Mouse (Mus musculus): ENCODE measurements around the gene 4921507P07Rik.
"Not testable (repeated sequence)": the region's sequence is repeated elsewhere in the genome, so short reads cannot be mapped to it uniquely, and the experiment has no call there.

4921507P07Rik gene

DNA sequence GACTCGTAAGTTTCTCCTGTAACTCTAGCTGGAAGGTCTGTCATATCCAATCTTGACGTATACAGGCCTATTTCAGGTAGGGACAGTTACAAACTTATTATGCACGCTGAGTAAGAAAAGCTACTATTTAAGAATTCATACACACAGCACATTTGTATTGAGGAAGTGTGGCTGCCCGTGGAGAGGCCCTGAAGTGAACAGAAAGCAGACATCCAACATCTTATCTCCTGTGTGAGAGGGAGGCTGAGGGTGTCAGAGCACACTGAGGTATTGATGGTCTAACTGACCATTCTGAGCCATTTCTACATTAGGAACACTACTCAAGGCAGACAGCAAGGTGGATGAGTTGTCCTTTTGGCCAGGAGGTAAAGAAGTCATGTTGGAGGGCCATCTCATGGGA is 37.6 kb downstream of the 4921507P07Rik start:
- no peak for DNase-seq (ENCODE audit: low spot score in 2 of 2)

GRCm38 (mm10) chr6:50557566-50557965 is 38.9 kb downstream of the 4921507P07Rik start:
- no peak for DNase-seq (ENCODE audit: low spot score in 2 of 2)

- not testable (repeated sequence) for DNase-seq (ENCODE audit: low spot score in 2 of 2)
These were observed 42.2 kb downstream of the 4921507P07Rik start for GRCm38 (mm10) chr6:50554223-50554622.

DNA sequence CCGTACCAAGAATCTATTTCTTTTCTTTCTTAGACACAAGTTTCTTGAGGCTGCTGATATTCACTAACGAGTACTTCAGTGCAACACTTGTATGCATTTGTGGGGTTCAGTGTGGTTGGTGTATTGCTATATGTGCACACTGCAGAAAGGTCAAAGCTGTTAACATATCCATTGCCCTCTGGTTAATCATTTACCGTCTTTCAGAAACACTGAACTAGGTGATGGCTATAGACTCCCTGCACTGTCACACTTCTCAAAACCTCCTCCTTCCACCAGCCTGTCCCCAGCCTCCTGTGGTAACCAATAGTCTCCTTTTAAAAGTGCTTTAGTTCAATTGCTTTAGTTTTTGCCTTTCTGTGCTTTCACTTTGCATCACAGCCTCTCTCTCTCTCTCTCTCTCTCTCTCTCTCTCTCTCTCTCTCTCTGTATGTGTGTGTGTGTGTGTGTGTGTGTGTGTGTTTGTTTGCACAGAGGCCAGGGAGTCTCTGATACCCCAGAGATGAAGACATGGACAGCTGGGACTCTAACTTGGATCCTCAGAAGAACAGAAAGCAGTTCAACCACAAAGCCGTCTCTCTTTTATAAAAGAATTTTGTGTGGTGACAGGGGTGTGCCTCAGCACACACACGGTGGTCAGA is 43.4 kb downstream of the 4921507P07Rik start:
- DNase-seq (ENCODE audit: low spot score in 2 of 2) = no peak

- no peak for DNase-seq (ENCODE audit: low spot score in 2 of 2)
These were observed 46.6 kb downstream of the 4921507P07Rik start for GRCm38 (mm10) chr6:50549791-50550190.

- no peak for DNase-seq (ENCODE audit: low spot score in 2 of 2)
These were observed 47.4 kb downstream of the 4921507P07Rik start for GRCm38 (mm10) chr6:50549051-50549450.

DNA sequence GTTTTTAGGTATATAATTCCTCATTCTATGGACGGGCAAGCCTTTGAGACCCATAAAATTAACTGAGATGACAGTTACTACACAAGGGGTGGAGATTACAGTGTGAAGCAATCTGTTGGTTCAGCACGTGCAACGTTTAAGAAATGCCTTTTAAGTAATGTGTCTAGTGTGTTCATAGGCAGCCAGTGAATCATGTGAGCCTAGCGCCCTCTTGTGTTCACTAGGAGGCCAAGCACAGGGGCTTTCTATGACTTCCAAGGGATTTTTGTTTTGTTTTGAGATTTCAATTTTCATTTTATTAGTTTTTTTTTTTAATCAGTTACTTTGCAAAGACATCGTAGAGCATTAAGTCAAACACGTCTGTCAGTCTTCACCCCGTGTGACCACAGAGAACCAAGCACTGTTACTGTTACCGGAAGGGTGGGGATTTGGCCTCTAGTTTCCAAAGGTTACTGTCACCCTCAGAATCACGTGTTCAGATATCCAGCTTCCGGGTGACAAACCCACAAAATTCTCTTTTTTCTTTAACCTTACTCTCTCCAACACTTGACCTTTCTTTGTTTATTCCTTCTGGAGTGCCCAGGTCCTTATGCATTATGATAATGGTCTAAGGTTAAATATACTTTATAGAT is 50.9 kb downstream of the 4921507P07Rik start:
- peak in 1 of 2 experiments; percentile 22 for DNase-seq (ENCODE audit: low spot score in 2 of 2)

DNA sequence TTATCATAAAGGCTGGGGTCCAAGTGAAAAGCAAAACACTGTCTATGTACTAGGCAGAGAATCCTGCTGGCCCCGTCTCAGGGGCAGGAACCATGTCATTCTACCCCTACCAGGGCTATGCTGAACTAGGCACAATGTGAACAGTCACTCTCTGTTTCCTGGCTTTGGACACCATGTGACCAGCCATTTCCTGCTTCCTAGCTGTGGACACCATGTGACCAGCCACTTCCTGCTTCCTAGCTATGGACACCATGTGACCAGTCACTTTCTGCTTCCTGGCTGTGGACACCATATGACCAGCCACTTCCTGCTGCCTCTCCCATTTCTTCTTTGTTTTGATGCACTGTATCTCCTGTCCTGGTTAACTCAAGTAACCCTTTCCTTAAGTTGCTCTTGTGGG is 53.9 kb downstream of the 4921507P07Rik start:
- DNase-seq (ENCODE audit: low spot score in 2 of 2) = no peak

DNA sequence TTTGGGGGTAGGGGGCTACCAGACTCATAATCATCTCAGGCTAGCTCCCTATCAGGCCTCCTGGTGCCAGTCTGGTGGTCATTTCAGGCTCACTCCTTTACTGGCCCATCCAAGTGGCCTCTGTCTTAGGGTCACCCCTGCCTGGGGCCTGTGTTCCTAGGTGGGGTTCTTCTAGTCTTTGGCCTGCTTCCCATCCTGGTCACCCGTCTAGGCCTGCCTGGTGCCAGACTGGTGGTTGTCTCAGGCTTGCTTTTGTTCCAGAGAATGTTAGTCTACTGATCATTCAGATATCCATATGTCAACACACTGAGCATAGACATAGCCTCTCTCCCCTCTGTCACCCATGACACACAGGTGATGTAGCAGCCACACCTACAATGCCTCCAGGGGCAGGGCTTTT is 56.8 kb downstream of the 4921507P07Rik start:
- DNase-seq (ENCODE audit: low spot score in 2 of 2) = no peak

- peak; percentile 68 to 79 for DNase-seq (ENCODE audit: low spot score in 2 of 2)
These were observed 60.0 kb downstream of the 4921507P07Rik start for GRCm38 (mm10) chr6:50536461-50536892.

DNA sequence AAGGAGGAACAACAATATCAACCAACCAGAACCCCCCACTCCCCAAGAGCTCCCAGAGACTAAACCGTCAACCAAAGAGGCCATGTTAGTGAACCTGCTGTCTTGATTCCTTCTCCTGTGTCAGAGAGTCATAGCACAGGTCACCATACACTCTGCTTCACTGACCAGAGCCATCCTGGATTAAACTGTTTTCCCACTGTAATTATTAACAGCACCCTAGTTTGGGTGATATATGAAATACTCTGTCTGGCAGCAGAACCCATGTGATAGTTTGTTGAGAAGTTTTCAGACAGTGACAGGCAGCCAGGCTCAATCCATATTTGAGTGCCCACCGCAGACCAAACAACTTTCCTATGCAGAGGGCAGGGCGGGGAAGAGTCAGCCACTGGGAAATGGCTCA is 61.1 kb downstream of the 4921507P07Rik start:
- no peak for DNase-seq (ENCODE audit: low spot score in 2 of 2)

- no peak for DNase-seq (ENCODE audit: low spot score in 2 of 2)
These were observed 64.5 kb downstream of the 4921507P07Rik start for GRCm38 (mm10) chr6:50531920-50532319.

- no peak for DNase-seq (ENCODE audit: low spot score in 2 of 2)
These were observed 65.4 kb downstream of the 4921507P07Rik start for GRCm38 (mm10) chr6:50531003-50531402.

- DNase-seq (ENCODE audit: low spot score in 2 of 2) = no peak
These were observed 67.2 kb downstream of the 4921507P07Rik start for GRCm38 (mm10) chr6:50529194-50529593.

DNA sequence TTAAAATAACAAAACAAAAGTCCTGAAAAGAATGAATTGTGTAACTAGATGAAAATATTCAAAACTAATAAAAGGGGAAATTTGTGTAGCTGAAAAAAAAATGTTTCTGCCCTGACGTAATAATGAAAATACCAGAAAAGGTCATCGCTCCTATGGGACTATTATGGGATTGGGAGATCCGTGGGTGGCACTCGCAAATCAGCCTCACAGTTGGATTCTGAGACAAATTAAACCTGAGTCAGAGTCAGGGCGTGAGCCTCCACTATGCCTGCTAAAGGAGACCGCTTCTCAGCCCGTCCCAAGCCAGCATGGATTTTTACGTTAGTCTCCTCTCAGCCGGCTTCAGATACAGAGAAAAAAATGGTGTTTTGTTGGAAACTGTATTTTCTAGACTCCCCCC is 69.0 kb downstream of the 4921507P07Rik start:
- DNase-seq (ENCODE audit: low spot score in 2 of 2) = no peak

DNA sequence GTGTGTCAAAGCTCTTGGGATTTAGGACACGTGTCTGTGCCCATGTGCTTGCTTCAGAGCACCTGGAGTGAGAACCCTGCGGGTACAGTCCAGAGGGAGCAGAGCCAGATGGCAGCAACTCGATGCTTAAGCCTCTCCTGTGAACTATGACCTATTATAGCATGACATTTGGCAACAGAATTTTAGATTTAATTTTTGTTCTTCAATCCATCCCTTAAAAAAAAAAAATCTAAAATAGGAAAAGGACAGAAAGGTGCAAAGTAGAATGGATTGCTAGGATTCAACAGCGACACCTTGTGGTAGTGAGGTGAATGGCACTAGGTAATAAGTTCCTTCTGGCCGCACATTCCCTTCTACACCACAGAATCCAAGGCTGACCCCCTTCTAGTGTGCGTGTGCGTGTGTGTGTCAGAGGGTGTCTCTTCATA is 69.8 kb downstream of the 4921507P07Rik start:
- peak; percentile 51 to 73 for DNase-seq (ENCODE audit: low spot score in 2 of 2)

DNA sequence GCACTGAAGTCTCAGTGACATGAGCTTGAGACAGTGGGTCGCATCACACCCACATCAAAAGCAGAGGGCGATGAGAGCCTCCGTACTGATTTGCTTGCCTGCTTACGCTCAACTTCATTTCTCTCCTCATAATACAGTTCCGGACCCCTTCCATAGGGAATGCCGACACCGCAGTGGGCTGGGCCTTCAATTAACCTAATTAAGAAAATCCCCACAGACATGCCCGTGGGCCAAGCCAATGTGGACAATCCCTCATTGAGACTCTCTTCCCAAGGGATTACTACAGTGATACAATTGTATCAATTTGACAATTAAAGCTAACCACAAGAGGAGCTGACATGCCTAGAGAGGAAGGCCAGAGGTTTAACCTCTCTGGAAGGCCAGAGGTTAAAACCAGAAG is 70.6 kb downstream of the 4921507P07Rik start:
- DNase-seq (ENCODE audit: low spot score in 2 of 2) = no peak

DNA sequence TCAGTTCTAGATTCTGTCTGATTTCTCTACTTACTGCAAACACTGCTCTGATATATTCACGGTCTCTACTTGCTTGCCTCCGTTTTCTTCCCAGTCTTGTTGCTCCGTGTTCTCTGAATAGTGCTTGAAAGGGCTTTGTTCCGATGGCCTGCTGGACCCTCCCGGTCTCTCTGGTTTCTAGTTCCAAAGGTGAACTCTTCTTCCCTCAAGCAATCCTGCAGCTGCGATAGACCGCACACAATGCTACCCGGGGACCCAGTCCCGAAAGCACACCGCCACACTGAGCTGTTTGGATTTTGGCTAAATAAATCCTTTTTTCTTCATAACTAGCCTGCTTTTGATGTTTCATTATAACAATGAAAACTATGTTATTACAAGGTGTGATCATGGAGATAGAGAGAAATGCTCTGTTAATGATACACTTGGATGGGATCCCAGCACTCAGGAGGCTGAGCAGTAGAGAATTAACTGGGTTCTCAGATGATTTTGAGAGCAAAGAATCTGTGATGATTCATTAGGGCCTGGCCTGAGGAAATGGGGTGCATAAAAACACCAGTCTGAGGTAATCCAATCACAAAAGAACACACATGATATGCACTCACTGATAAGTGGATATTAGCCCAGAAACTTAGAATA is 72.1 kb downstream of the 4921507P07Rik start:
- DNase-seq (ENCODE audit: low spot score in 2 of 2) = no peak

All from cerebellum, postnatal 4 days (tissue).